Mouse (Mus musculus): ENCODE measurements around the gene Eef1akmt2. TPM values are rescaled to one million over a fixed set of nuclear protein-coding genes. Genes with fewer than 3 reads are reported as not detected.

The Eef1akmt2 gene
- total and polyA plus RNA-seq, 3 experiments, result 31.4 to 87.2 (median 35.9) TPM

GRCm38 (mm10) chr7:132801509-132801908 lies 51.0 kb downstream of the Eef1akmt2 start:
- no peaks in the 10 kb centered on the region for H3K9me3 ChIP-seq (replicated peaks; ENCODE audit: low read length)
- no peak overlapping the region for H3K4me3 ChIP-seq (replicated peaks in 1 of 3; ENCODE audit: low read depth in 2 of 3, low read length in 2 of 3, poor library complexity in 1 of 3)
- H3K27ac ChIP-seq (ENCODE audit: insufficient read depth, low read depth), result no peak overlapping the region
- no peak overlapping the region for H3K4me2 ChIP-seq (ENCODE audit: insufficient read depth, low read depth, poor library complexity, severe bottlenecking)
- H3K27me3 ChIP-seq (replicated peaks), result no peaks in the 10 kb centered on the region
- no peak for TF ChIP-seq MXI1 (IDR thresholded peaks at IDR 0.05; ENCODE audit: low read depth, low read length)
- TF ChIP-seq ZKSCAN1 (IDR thresholded peaks at IDR 0.05; ENCODE audit: borderline replicate concordance, low read depth, low read length), result no peak
- TF ChIP-seq MYC (IDR thresholded peaks at IDR 0.05; ENCODE audit: low read depth, low read length), result no peak
- TF ChIP-seq SMC3 (IDR thresholded peaks at IDR 0.05; ENCODE audit: low read depth, low read length), result no peak
- TF ChIP-seq NRF1 (IDR thresholded peaks at IDR 0.05; ENCODE audit: low read depth, low read length), result no peak
- no peak for TF ChIP-seq SIN3A (IDR thresholded peaks at IDR 0.05; ENCODE audit: low read length)
- TF ChIP-seq MEF2A (IDR thresholded peaks at IDR 0.05; ENCODE audit: borderline replicate concordance, low read depth, low read length), result no peak
- TF ChIP-seq MAFK (IDR thresholded peaks at IDR 0.05; ENCODE audit: insufficient replicate concordance, low read length), result no peak
- no peak for TF ChIP-seq POLR2A (IDR thresholded peaks at IDR 0.05; ENCODE audit: low read depth, low read length)
- no peak for TF ChIP-seq MAZ (IDR thresholded peaks at IDR 0.05; ENCODE audit: low read depth, low read length)
- TF ChIP-seq CHD1 (IDR thresholded peaks at IDR 0.05; ENCODE audit: low read depth, low read length), result no peak
- TF ChIP-seq E2F4 (IDR thresholded peaks at IDR 0.05; ENCODE audit: insufficient replicate concordance, low read depth, low read length), result no peak
- no peak for TF ChIP-seq ETS1 (conservative IDR thresholded peaks at IDR 0.05; ENCODE audit: low read depth, low read length)
- TF ChIP-seq ZC3H11A (IDR thresholded peaks at IDR 0.05; ENCODE audit: low read depth, low read length), result no peak
- TF ChIP-seq CHD2 (IDR thresholded peaks at IDR 0.05; ENCODE audit: low read length), result no peak
- no peak for TF ChIP-seq BHLHE40 (IDR thresholded peaks at IDR 0.05; ENCODE audit: low read depth, low read length)
- TF ChIP-seq USF1 (IDR thresholded peaks at IDR 0.05; ENCODE audit: low read depth, low read length), result no peak
- H3K4me1 ChIP-seq (ENCODE audit: control insufficient read depth in 1 of 2, insufficient read depth in 2 of 2), result peaks cover 33 to 89% of the 10 kb centered on the region in 2 experiments
- peaks cover 41% of the 10 kb centered on the region for H3K79me2 ChIP-seq (replicated peaks; ENCODE audit: control insufficient read depth, extremely low read depth, insufficient read depth, poor library complexity, severe bottlenecking)
- H3K36me3 ChIP-seq (replicated peaks in 1 of 2; ENCODE audit: control insufficient read depth in 1 of 2, insufficient read depth in 1 of 2, low read length in 1 of 2), result peaks cover 8 to 88% of the 10 kb centered on the region in 2 experiments
- dilution Hi-C loops (cut with MboI; ENCODE audit: extremely low pct_ligation_motif_present, extremely low pct_unique_long_range_greater_than_20kb, low sequenced_read_pairs) (no loop called here), in situ Hi-C loops (cut with MboI; ENCODE audit: low pct_ligation_motif_present, low pct_unique_long_range_greater_than_20kb, low sequenced_read_pairs) (no loop called here)
- H3K9ac ChIP-seq (ENCODE audit: insufficient read depth, low read depth), result no peak overlapping the region
- DNase-seq (ENCODE audit: extremely low read depth), result no peak

GRCm38 (mm10) chr7:132800868-132801267 lies 51.6 kb downstream of the Eef1akmt2 start:
- no peak overlapping the region for H3K4me3 ChIP-seq (replicated peaks in 1 of 3; ENCODE audit: low read depth in 2 of 3, low read length in 2 of 3, poor library complexity in 1 of 3)
- peaks cover 8 to 88% of the 10 kb centered on the region in 2 experiments for H3K36me3 ChIP-seq (replicated peaks in 1 of 2; ENCODE audit: control insufficient read depth in 1 of 2, insufficient read depth in 1 of 2, low read length in 1 of 2)
- H3K27me3 ChIP-seq (replicated peaks), result no peaks in the 10 kb centered on the region
- H3K9me3 ChIP-seq (replicated peaks; ENCODE audit: low read length), result no peaks in the 10 kb centered on the region
- DNase-seq (ENCODE audit: extremely low read depth), result no peak
- H3K9ac ChIP-seq (ENCODE audit: insufficient read depth, low read depth), result no peak overlapping the region
- H3K4me1 ChIP-seq (ENCODE audit: control insufficient read depth in 1 of 2, insufficient read depth in 2 of 2), result peaks cover 33 to 82% of the 10 kb centered on the region in 2 experiments
- H3K79me2 ChIP-seq (replicated peaks; ENCODE audit: control insufficient read depth, extremely low read depth, insufficient read depth, poor library complexity, severe bottlenecking), result peaks cover 36% of the 10 kb centered on the region
- dilution Hi-C loops (cut with MboI; ENCODE audit: extremely low pct_ligation_motif_present, extremely low pct_unique_long_range_greater_than_20kb, low sequenced_read_pairs), result no loop called here
- in situ Hi-C loops (cut with MboI; ENCODE audit: low pct_ligation_motif_present, low pct_unique_long_range_greater_than_20kb, low sequenced_read_pairs), result no loop called here
- no peak overlapping the region for H3K27ac ChIP-seq (ENCODE audit: insufficient read depth, low read depth)
- TF ChIP-seq KAT2A (IDR thresholded peaks at IDR 0.05; ENCODE audit: insufficient replicate concordance, low read length) (no peak), POLR2A (IDR thresholded peaks at IDR 0.05; ENCODE audit: low read depth, low read length) (no peak), MYC (IDR thresholded peaks at IDR 0.05; ENCODE audit: low read depth, low read length) (no peak), BHLHE40 (IDR thresholded peaks at IDR 0.05; ENCODE audit: low read depth, low read length) (no peak), ELF1 (IDR thresholded peaks at IDR 0.05; ENCODE audit: low read depth, low read length) (no peak), ZNF384 (IDR thresholded peaks at IDR 0.05; ENCODE audit: low read depth, low read length) (no peak), JUN (IDR thresholded peaks at IDR 0.05; ENCODE audit: insufficient read depth, low read depth, low read length) (no peak), ZKSCAN1 (IDR thresholded peaks at IDR 0.05; ENCODE audit: borderline replicate concordance, low read depth, low read length) (no peak), MXI1 (IDR thresholded peaks at IDR 0.05; ENCODE audit: low read depth, low read length) (no peak)
- H3K4me2 ChIP-seq (ENCODE audit: insufficient read depth, low read depth, poor library complexity, severe bottlenecking), result no peak overlapping the region
